Mouse (Mus musculus) spleen, postnatal 10 days (tissue): ENCODE measurements around the gene Tmem121.

ENCODE experiments used
- DNase-seq, 2 experiments: peaks; one replicate each; pipeline ENCODE4 v3.0.0; 2021 to 2022; ENCODE audit warnings: low spot score in 2 of 2

Tmem121 gene

GRCm38 (mm10) chr12:113149341-113149740 is 36.4 kb upstream of the Tmem121 start:
- DNase-seq: no peak

GRCm38 (mm10) chr12:113149896-113150295 is 35.8 kb upstream of the Tmem121 start:
- DNase-seq: peak in 1 of 2 experiments; percentile 59

- no peak for DNase-seq
These were observed 35.1 kb upstream of the Tmem121 start for GRCm38 (mm10) chr12:113150591-113150990.

GRCm38 (mm10) chr12:113151046-113151445 is 34.7 kb upstream of the Tmem121 start:
- no peak for DNase-seq

GRCm38 (mm10) chr12:113151661-113152271 is 34.0 kb upstream of the Tmem121 start:
- peak in 1 of 2 experiments; percentile 63 for DNase-seq

GRCm38 (mm10) chr12:113152272-113152661 is 33.5 kb upstream of the Tmem121 start:
- DNase-seq: peak in 1 of 2 experiments; percentile 62

- DNase-seq: no peak
These were observed 32.7 kb upstream of the Tmem121 start for GRCm38 (mm10) chr12:113152991-113153525.

GRCm38 (mm10) chr12:113153971-113154370 is 31.8 kb upstream of the Tmem121 start:
- DNase-seq: no peak

GRCm38 (mm10) chr12:113154747-113155075 is 31.0 kb upstream of the Tmem121 start:
- no peak for DNase-seq

GRCm38 (mm10) chr12:113155076-113155771 is 30.5 kb upstream of the Tmem121 start:
- peak in 1 of 2 experiments; percentile 63 for DNase-seq

- peak; percentile 99 to 100 for DNase-seq
These were observed 29.7 kb upstream of the Tmem121 start, which contains the start of gene Tedc1 for GRCm38 (mm10) chr12:113155887-113156539. Tedc1 (plus strand) TSS chr12:113156421.

GRCm38 (mm10) chr12:113156540-113156929 is 29.2 kb upstream of the Tmem121 start:
- DNase-seq: no peak

GRCm38 (mm10) chr12:113157002-113157401 is 28.7 kb upstream of the Tmem121 start:
- DNase-seq: peak in 1 of 2 experiments; percentile 28

- DNase-seq: no peak
These were observed 28.2 kb upstream of the Tmem121 start for GRCm38 (mm10) chr12:113157521-113157920.

GRCm38 (mm10) chr12:113157971-113158370 is 27.8 kb upstream of the Tmem121 start:
- DNase-seq: no peak

- DNase-seq: no peak
These were observed 22.1 kb upstream of the Tmem121 start for GRCm38 (mm10) chr12:113163561-113164006.

GRCm38 (mm10) chr12:113168031-113168536 is 17.6 kb upstream of the Tmem121 start:
- DNase-seq: peak; percentile 45 to 65

- DNase-seq: no peak
These were observed 8.6 kb upstream of the Tmem121 start for GRCm38 (mm10) chr12:113176960-113177725.

- DNase-seq: no peak
These were observed 4.7 kb upstream of the Tmem121 start for GRCm38 (mm10) chr12:113181020-113181419.

- DNase-seq: no peak
These were observed 785 bp upstream of the Tmem121 start for GRCm38 (mm10) chr12:113184945-113185344.

- no peak for DNase-seq
These were observed 738 bp downstream of the Tmem121 start for GRCm38 (mm10) chr12:113186326-113187010.
